Mouse (Mus musculus): ENCODE measurements around the gene Cyp2d11.

GRCm38 (mm10) chr15:82403606-82404005 is 9.8 kb upstream of the Cyp2d11 start:
- no peak for TF ChIP-seq CTCF (conservative IDR thresholded peaks at IDR 0.05; ENCODE audit: low read length)
- no peak for TF ChIP-seq NANOG (IDR thresholded peaks at IDR 0.05; ENCODE audit: borderline replicate concordance, low read length)
- TF ChIP-seq POU5F1 (IDR thresholded peaks at IDR 0.05; ENCODE audit: borderline replicate concordance, low read length) = no peak
